Mouse (Mus musculus) CD8-positive naive resting alpha-beta T cell, adult 2 months (primary cell): ENCODE measurements around the gene Krt23.

Experiments
- DNase-seq, 2 experiments: peaks; one replicate each; pipeline ENCODE4 v3.0.0; 2022; ENCODE audit warnings: low read depth in 2 of 2, low spot score in 2 of 2

Krt23 gene

GRCm38 (mm10) chr11:99454759-99455158, 38.2 kb downstream of the Krt23 start:
- DNase-seq = no peak

DNA sequence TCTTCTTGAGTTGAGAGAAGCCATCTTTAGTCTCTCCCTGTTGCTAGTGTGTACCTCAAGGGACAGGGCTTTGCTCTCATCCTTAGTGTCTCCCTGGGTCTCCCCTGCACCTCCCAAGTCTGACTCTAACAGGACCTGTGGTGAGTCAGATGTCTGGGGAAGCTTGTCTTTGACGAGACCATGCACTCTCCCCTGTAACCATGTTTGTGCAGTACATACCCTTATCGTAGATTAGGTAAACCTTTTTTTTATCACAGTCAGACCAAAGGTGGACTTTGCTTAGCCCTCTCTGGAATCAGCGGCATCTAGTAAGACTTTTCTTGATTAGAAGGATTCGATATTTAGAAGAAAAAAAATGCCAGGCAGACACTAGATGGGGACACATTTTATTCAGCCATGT, 38.9 kb downstream of the Krt23 start:
- no peak for DNase-seq

GRCm38 (mm10) chr11:99448769-99449168, 44.2 kb downstream of the Krt23 start:
- no peak for DNase-seq

- no peak for DNase-seq
These were observed 51.7 kb downstream of the Krt23 start for GRCm38 (mm10) chr11:99441220-99441619.

GRCm38 (mm10) chr11:99439465-99439864, 53.5 kb downstream of the Krt23 start:
- no peak for DNase-seq

DNA sequence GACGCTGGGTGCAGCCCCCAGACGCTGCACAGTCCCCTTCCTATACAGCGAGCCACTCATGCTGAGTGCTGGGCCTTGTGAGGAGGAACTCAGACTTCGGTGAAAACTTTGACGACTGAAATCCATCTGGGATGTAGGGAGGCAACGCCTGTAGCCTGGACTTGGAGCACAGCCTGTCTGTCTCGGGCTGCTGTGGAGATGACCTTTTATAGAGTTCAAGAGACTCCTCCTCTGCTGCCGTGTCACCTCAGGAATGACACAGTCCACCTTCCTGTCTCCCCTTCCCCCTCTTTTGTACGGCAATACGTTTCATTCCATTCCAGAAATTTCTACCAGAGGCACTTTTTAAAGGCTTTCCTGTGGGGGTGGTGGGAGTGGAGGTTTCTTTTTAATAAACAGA, 55.0 kb downstream of the Krt23 start, which contains the start of gene Krt20:
Gene Krt20 (minus strand): TSS at position 179 of the 400 bp plus-strand sequence.
- no peak for DNase-seq

- no peak for DNase-seq
These were observed 56.3 kb downstream of the Krt23 start for GRCm38 (mm10) chr11:99436625-99437024.

GRCm38 (mm10) chr11:99430670-99431069, 62.3 kb downstream of the Krt23 start:
- no peak for DNase-seq
